Mouse (Mus musculus) ES-E14 (cell line): Measurements from ENCODE around the gene Polr2g. TPM values are rescaled to one million over a fixed set of nuclear protein-coding genes. Genes with fewer than 3 reads are reported as not detected.

Experiments
- DNase-seq: peaks from one replicate; pipeline ENCODE4 v3.0.0-alpha.2; 2013; ENCODE audit warnings: low read depth, low spot score
- H3K27ac ChIP-seq: 2 replicates; pipeline ENCODE4 v1.5.1; 2012; ENCODE audit warnings: low read depth, mild to moderate bottlenecking, low read length, moderate library complexity, mixed read lengths; ENCODE audit not compliant: poor library complexity, insufficient read depth, severe bottlenecking
- H3K36me3 ChIP-seq: 2 replicates; pipeline ENCODE4 v1.6.1; 2012; ENCODE audit warnings: mild to moderate bottlenecking, low read length, moderate library complexity, mixed read lengths; ENCODE audit not compliant: control insufficient read depth, poor library complexity, insufficient read depth, severe bottlenecking
- H3K4me1 ChIP-seq, 2 experiments: fragments of 150-350 bp in 1 of 2; sonication (generic) in 1 of 2; 2 replicates each; pipeline ENCODE4 v1.6.1; 2012; ENCODE audit warnings: low read length in 2 of 2, mild to moderate bottlenecking in 1 of 2, mixed read lengths in 1 of 2; ENCODE audit not compliant: control insufficient read depth in 2 of 2, insufficient read depth in 2 of 2, poor library complexity in 1 of 2
- H3K4me3 ChIP-seq, 2 experiments: fragments of 150-350 bp in 1 of 2; sonication (generic) in 1 of 2; 2 replicates each; pipeline ENCODE4 v1.5.1; 2012; ENCODE audit warnings: low read length in 2 of 2, low read depth in 1 of 2, mild to moderate bottlenecking in 1 of 2, mixed read lengths in 1 of 2; ENCODE audit not compliant: insufficient read depth in 1 of 2, poor library complexity in 1 of 2, severe bottlenecking in 1 of 2
- H3K9ac ChIP-seq: 2 replicates; pipeline ENCODE4 v1.6.1; 2012; ENCODE audit warnings: low read depth, mild to moderate bottlenecking, low read length, mixed read lengths; ENCODE audit not compliant: poor library complexity, insufficient read depth, severe bottlenecking
- H3K9me3 ChIP-seq: fragments of 150-350 bp; sonication (generic); 2 replicates; pipeline ENCODE4 v1.6.1; 2012; ENCODE audit warnings: low read depth, mild to moderate bottlenecking, low read length; ENCODE audit not compliant: control insufficient read depth, insufficient read depth
- CHD2 ChIP-seq: IDR thresholded peaks from 2 replicates; pipeline ENCODE4 v1.6.1; 2014; ENCODE audit warnings: mild to moderate bottlenecking, low read depth, low read length, inconsistent platforms
- HCFC1 ChIP-seq: IDR thresholded peaks from 2 replicates; pipeline ENCODE4 v1.6.1; 2012; ENCODE audit warnings: low read length, inconsistent platforms, borderline replicate concordance; ENCODE audit not compliant: insufficient read depth
- MAFK ChIP-seq: IDR thresholded peaks from 2 replicates; pipeline ENCODE4 v1.6.1; 2014; ENCODE audit warnings: mild to moderate bottlenecking, low read depth, low read length, inconsistent platforms; ENCODE audit not compliant: insufficient read depth
- ZC3H11A ChIP-seq: IDR thresholded peaks from 2 replicates; pipeline ENCODE4 v1.6.1; 2012; ENCODE audit warnings: low read depth, mild to moderate bottlenecking, inconsistent platforms, low read length, borderline replicate concordance
- ZNF384 ChIP-seq: IDR thresholded peaks from 2 replicates; pipeline ENCODE4 v1.6.1; 2012; ENCODE audit warnings: low read depth, low read length, inconsistent platforms
- in situ Hi-C, 2 experiments: fragments of 600-800 bp; cut with MboI; formaldehyde crosslinking; loops; one replicate each; pipeline ENCODE4 v1.15.1; 2025; ENCODE audit warnings: low sequenced_read_pairs in 2 of 2, inconsistent platforms in 1 of 2; ENCODE audit not compliant: unreplicated experiment in 2 of 2
- total RNA-seq: library from RNA; depleted of rRNA; stranded (reverse); fragments of 300-350 nt; gene quantifications from 2 replicates; pipeline ENCODE4 v1.2.3, GENCODE M21; 2012; rRNA removed

The Polr2g gene
- total RNA-seq, 1 experiment: 144 TPM

GRCm38 (mm10) chr19:8756635-8757387 lies 41.6 kb downstream of the Polr2g start, which contains the start of gene Nxf1:
Gene Nxf1, plus strand, starts transcription at chr19:8757073.
- H3K9ac ChIP-seq: peak within 1 kb of the TSS; percentile 96
- H3K36me3 ChIP-seq: peaks cover 12% of the 10 kb centered on the region
- peak within 1 kb of the TSS; percentile 89 for H3K27ac ChIP-seq
- in situ Hi-C loops: no loop called here
- peak; percentile 86 for DNase-seq
- no peaks in the 10 kb centered on the region for H3K9me3 ChIP-seq
- no peaks in the 10 kb centered on the region for H3K4me1 ChIP-seq
- H3K4me3 ChIP-seq: peak within 1 kb of the TSS; percentile 93 to 95
- TF ChIP-seq ZC3H11A (no peak), HCFC1 (no peak; the same call in 1 of the 2 replicates), ZNF384 (no peak), CHD2 (no peak), MAFK (no peak)

GRCm38 (mm10) chr19:8755652-8756051 lies 42.7 kb downstream of the Polr2g start:
- no peak for TF ChIP-seq MAFK
- TF ChIP-seq ZNF384: no peak
- TF ChIP-seq CHD2: no peak
- TF ChIP-seq ZC3H11A: no peak
- TF ChIP-seq HCFC1: no peak

GRCm38 (mm10) chr19:8747368-8747767 lies 51.0 kb downstream of the Polr2g start:
- no peak for DNase-seq
- no peak overlapping the region for H3K9ac ChIP-seq
- H3K36me3 ChIP-seq: peaks cover 19% of the 10 kb centered on the region
- in situ Hi-C loops: no loop called here
- no peak overlapping the region for H3K27ac ChIP-seq
- no peak overlapping the region for H3K4me3 ChIP-seq
- H3K4me1 ChIP-seq: no peaks in the 10 kb centered on the region
- no peaks in the 10 kb centered on the region for H3K9me3 ChIP-seq
- TF ChIP-seq ZC3H11A (0 out of 2 replicates have a peak, but pooled peaks have one; percentile 2), ZNF384 (peak; percentile 96), CHD2 (no peak), HCFC1 (no peak), MAFK (no peak)

More at GRCm38 (mm10) chr19:8755652-8756051, 42.7 kb downstream of the Polr2g start:
- no peak overlapping the region for H3K27ac ChIP-seq
- no peaks in the 10 kb centered on the region for H3K9me3 ChIP-seq
- H3K4me1 ChIP-seq: no peaks in the 10 kb centered on the region
- no peak overlapping the region for H3K4me3 ChIP-seq
- H3K36me3 ChIP-seq: peaks cover 13% of the 10 kb centered on the region
- in situ Hi-C loops: no loop called here
- no peak overlapping the region for H3K9ac ChIP-seq
- no peak for DNase-seq

- Histone ChIP-seq H3K9me3 (no peaks in the 10 kb centered on the region), H3K27ac (no peak overlapping the region), H3K4me3 (no peak overlapping the region), H3K4me1 (no peaks in the 10 kb centered on the region), H3K36me3 (peaks cover 21% of the 10 kb centered on the region), H3K9ac (no peak overlapping the region)
- TF ChIP-seq ZNF384 (no peak), MAFK (no peak), ZC3H11A (no peak), CHD2 (no peak), HCFC1 (no peak)
- in situ Hi-C loops: no loop called here
- DNase-seq: no peak
Observed at GRCm38 (mm10) chr19:8745382-8745781, 53.0 kb downstream of the Polr2g start.

Other genes starting within 250 kb of the Polr2g start
- gene Slc22a8, start 207.3 kb downstream of the Polr2g start, total RNA-seq: not detected in 2 replicates
- gene Slc22a6, start 180.5 kb downstream of the Polr2g start, total RNA-seq: not detected in 2 replicates
- 0.04 and 0.11 TPM in 2 replicates for gene Chrm1, start 134.8 kb downstream of the Polr2g start, total RNA-seq
- gene Slc3a2, start 75.2 kb downstream of the Polr2g start, total RNA-seq: 354 and 566 TPM in 2 replicates
- 173 and 180 TPM in 2 replicates for gene Wdr74, start 62.8 kb downstream of the Polr2g start, total RNA-seq
- gene 1700092M07Rik, start 57.9 kb downstream of the Polr2g start, total RNA-seq: 8.5 and 8.9 TPM in 2 replicates
- 66.3 and 73.2 TPM in 2 replicates for gene Stx5a, start 57.2 kb downstream of the Polr2g start, total RNA-seq
- 99.5 and 101 TPM in 2 replicates for gene Nxf1, start 41.5 kb downstream of the Polr2g start, total RNA-seq
- 77.3 and 125 TPM in 2 replicates for gene Tmem223, start 27.6 kb downstream of the Polr2g start, total RNA-seq
- 45.9 and 51.2 TPM in 2 replicates for gene Tmem179b, start 24.1 kb downstream of the Polr2g start, total RNA-seq
- gene Taf6l, start 12.2 kb downstream of the Polr2g start, total RNA-seq: 28.6 and 29.4 TPM in 2 replicates
- gene Zbtb3, start 4.0 kb upstream of the Polr2g start, total RNA-seq: 3.4 TPM in 2 replicates
- gene Ttc9c, start 20.8 kb upstream of the Polr2g start, total RNA-seq: 42.6 and 47.5 TPM in 2 replicates
- gene Hnrnpul2, start 21.4 kb upstream of the Polr2g start, total RNA-seq: 37.5 and 48.5 TPM in 2 replicates
- gene AC129217.1, start 31.2 kb upstream of the Polr2g start, total RNA-seq: 1.4 and 2.7 TPM in 2 replicates
- 62.6 and 79.6 TPM in 2 replicates for gene Bscl2, start 38.9 kb upstream of the Polr2g start, total RNA-seq
- 4.5 TPM in 2 replicates for gene Gng3, start 40.6 kb upstream of the Polr2g start, total RNA-seq
- gene Lrrn4cl, start 52.2 kb upstream of the Polr2g start, total RNA-seq: 1.3 and 2.4 TPM in 2 replicates
- gene Ubxn1, start 72.9 kb upstream of the Polr2g start, total RNA-seq: 207 and 220 TPM in 2 replicates
- 75.3 and 83.4 TPM in 2 replicates for gene Uqcc3, start 82.3 kb upstream of the Polr2g start, total RNA-seq
- gene Lbhd1, start 85.2 kb upstream of the Polr2g start, total RNA-seq: 11.0 and 14.3 TPM in 2 replicates
- gene Gm49403, start 85.4 kb upstream of the Polr2g start, total RNA-seq: not detected in 2 replicates
- gene 1810009A15Rik, start 90.3 kb upstream of the Polr2g start, total RNA-seq: 146 and 214 TPM in 2 replicates
- not detected in 2 replicates for gene Gm49416, start 90.3 kb upstream of the Polr2g start, total RNA-seq
- 54.0 and 59.3 TPM in 2 replicates for gene Ints5, start 94.4 kb upstream of the Polr2g start, total RNA-seq
- 321 and 436 TPM in 2 replicates for gene Ganab, start 99.5 kb upstream of the Polr2g start, total RNA-seq
- 30.4 and 36.8 TPM in 2 replicates for gene B3gat3, start 121.8 kb upstream of the Polr2g start, total RNA-seq
- gene Rom1, start 130.8 kb upstream of the Polr2g start, total RNA-seq: 3.6 and 4.0 TPM in 2 replicates
- gene Eml3, start 131.0 kb upstream of the Polr2g start, total RNA-seq: 20.6 and 22.2 TPM in 2 replicates
- 89.8 and 92.9 TPM in 2 replicates for gene Mta2, start 143.3 kb upstream of the Polr2g start, total RNA-seq
- gene Tut1, start 155.3 kb upstream of the Polr2g start, total RNA-seq: 42.6 and 49.6 TPM in 2 replicates
- 1,417 and 1,811 TPM in 2 replicates for gene Eef1g, start 168.5 kb upstream of the Polr2g start, total RNA-seq
- 102 and 155 TPM in 2 replicates for gene Ahnak, start 190.7 kb upstream of the Polr2g start, total RNA-seq